Mouse (Mus musculus) erythroblast, embryonic 14.5 days (primary cell): ENCODE measurements around the gene Pla2g2d. TPM values are rescaled to one million over a fixed set of nuclear protein-coding genes. Genes with fewer than 3 reads are reported as not detected.

Source experiments
- H3K27me3 ChIP-seq: 2 replicates; pipeline ENCODE4 v1.6.1; 2012; ENCODE audit warnings: inconsistent platforms; ENCODE audit not compliant: control insufficient read depth
- H3K36me3 ChIP-seq: 2 replicates; pipeline ENCODE4 v1.6.1; 2012; ENCODE audit warnings: mild to moderate bottlenecking, inconsistent platforms; ENCODE audit not compliant: control insufficient read depth
- H3K4me1 ChIP-seq: 2 replicates; pipeline ENCODE4 v1.6.1; 2012; ENCODE audit warnings: inconsistent platforms; ENCODE audit not compliant: control insufficient read depth
- H3K4me3 ChIP-seq: replicated peaks from 2 replicates; pipeline ENCODE3; 2012; ENCODE audit warnings: moderate library complexity, mild to moderate bottlenecking, inconsistent platforms
- H3K9me3 ChIP-seq: 2 replicates; pipeline ENCODE4 v1.6.1; 2012; ENCODE audit warnings: low read length, inconsistent platforms, mixed read lengths; ENCODE audit not compliant: control insufficient read depth
- GATA1 ChIP-seq: IDR thresholded peaks from 2 replicates; pipeline ENCODE4 v1.6.1; 2012; ENCODE audit warnings: low read length, inconsistent platforms, mixed read lengths
- TAL1 ChIP-seq: IDR thresholded peaks from 3 replicates; pipeline ENCODE4 v1.6.1; 2012; ENCODE audit warnings: low read length, inconsistent platforms, mixed read lengths
- polyA plus RNA-seq: library from polyadenylated mRNA; stranded (reverse); fragments of >175 nt; gene quantifications from 2 replicates; pipeline ENCODE4 v1.2.3, GENCODE M21; 2012

Gene Pla2g2d
- polyA plus RNA-seq, 1 experiment, result not detected

GRCm38 (mm10) chr4:138747851-138748250, 27.7 kb upstream of the Pla2g2d start:
- Histone ChIP-seq H3K9me3 (peaks cover 8% of the 10 kb centered on the region; the same call in 1 of the 2 replicates), H3K27me3 (no peaks in the 10 kb centered on the region), H3K4me1 (no peaks in the 10 kb centered on the region), H3K36me3 (no peaks in the 10 kb centered on the region), H3K4me3 (no peak overlapping the region)
- TF ChIP-seq TAL1 (no peak), GATA1 (no peak)

- peaks cover 8% of the 10 kb centered on the region; the same call in 1 of the 2 replicates for H3K9me3 ChIP-seq
- no peaks in the 10 kb centered on the region for H3K36me3 ChIP-seq
- H3K4me1 ChIP-seq, result no peaks in the 10 kb centered on the region
- H3K27me3 ChIP-seq, result no peaks in the 10 kb centered on the region
- TF ChIP-seq GATA1, result no peak
- no peak overlapping the region for H3K4me3 ChIP-seq
These were observed 27.0 kb upstream of the Pla2g2d start for GRCm38 (mm10) chr4:138748369-138749072.

GRCm38 (mm10) chr4:138752603-138753002, 22.9 kb upstream of the Pla2g2d start:
- Histone ChIP-seq H3K4me1 (no peaks in the 10 kb centered on the region), H3K36me3 (no peaks in the 10 kb centered on the region), H3K27me3 (no peaks in the 10 kb centered on the region), H3K9me3 (peaks cover 9% of the 10 kb centered on the region; the same call in 1 of the 2 replicates), H3K4me3 (no peak overlapping the region)
- TF ChIP-seq GATA1 (no peak), TAL1 (no peak)

GRCm38 (mm10) chr4:138753608-138754007, 21.9 kb upstream of the Pla2g2d start:
- Histone ChIP-seq H3K4me3 (no peak overlapping the region), H3K36me3 (no peaks in the 10 kb centered on the region), H3K4me1 (no peaks in the 10 kb centered on the region), H3K9me3 (peaks cover 9% of the 10 kb centered on the region; the same call in 1 of the 2 replicates), H3K27me3 (no peaks in the 10 kb centered on the region)
- TF ChIP-seq GATA1 (no peak), TAL1 (no peak)

GRCm38 (mm10) chr4:138754432-138754831, 21.1 kb upstream of the Pla2g2d start:
- no peaks in the 10 kb centered on the region for H3K4me1 ChIP-seq
- H3K36me3 ChIP-seq, result no peaks in the 10 kb centered on the region
- peaks cover 9% of the 10 kb centered on the region; the same call in 1 of the 2 replicates for H3K9me3 ChIP-seq
- H3K4me3 ChIP-seq, result no peak overlapping the region
- no peaks in the 10 kb centered on the region for H3K27me3 ChIP-seq
- TF ChIP-seq TAL1 (no peak), GATA1 (no peak)

- TF ChIP-seq TAL1 (no peak), GATA1 (no peak)
- Histone ChIP-seq H3K36me3 (no peaks in the 10 kb centered on the region), H3K4me3 (no peak overlapping the region), H3K27me3 (no peaks in the 10 kb centered on the region), H3K9me3 (peaks cover 9% of the 10 kb centered on the region; the same call in 1 of the 2 replicates), H3K4me1 (no peaks in the 10 kb centered on the region)
These were observed 20.1 kb upstream of the Pla2g2d start for GRCm38 (mm10) chr4:138755439-138755838.

- H3K4me3 ChIP-seq, result no peak overlapping the region
- H3K9me3 ChIP-seq, result peaks cover 9% of the 10 kb centered on the region; the same call in 1 of the 2 replicates
- H3K27me3 ChIP-seq, result no peaks in the 10 kb centered on the region
- H3K4me1 ChIP-seq, result no peaks in the 10 kb centered on the region
- no peaks in the 10 kb centered on the region for H3K36me3 ChIP-seq
- TF ChIP-seq GATA1 (no peak), TAL1 (no peak)
These were observed 19.6 kb upstream of the Pla2g2d start for GRCm38 (mm10) chr4:138755983-138756382.

- Histone ChIP-seq H3K9me3 (peaks cover 5% of the 10 kb centered on the region; the same call in 1 of the 2 replicates), H3K27me3 (no peaks in the 10 kb centered on the region)
- TF ChIP-seq GATA1 (no peak), TAL1 (no peak)
These were observed 18.1 kb upstream of the Pla2g2d start, which contains the start of gene Pla2g2f for GRCm38 (mm10) chr4:138757416-138757815. Pla2g2f (minus strand) TSS chr4:138757626.

GRCm38 (mm10) chr4:138762266-138762665, 13.3 kb upstream of the Pla2g2d start:
- Histone ChIP-seq H3K4me1 (no peaks in the 10 kb centered on the region), H3K4me3 (no peak overlapping the region), H3K36me3 (no peaks in the 10 kb centered on the region), H3K27me3 (no peaks in the 10 kb centered on the region), H3K9me3 (no peaks in the 10 kb centered on the region)
- TF ChIP-seq GATA1 (no peak), TAL1 (no peak)

More at GRCm38 (mm10) chr4:138757416-138757815, 18.1 kb upstream of the Pla2g2d start, which contains the start of gene Pla2g2f:
- no peaks in the 10 kb centered on the region for H3K4me1 ChIP-seq
- no peaks in the 10 kb centered on the region for H3K36me3 ChIP-seq
- no peak within 1 kb of the TSS for H3K4me3 ChIP-seq

- no peaks in the 10 kb centered on the region for H3K4me1 ChIP-seq
- no peak overlapping the region for H3K4me3 ChIP-seq
- H3K27me3 ChIP-seq, result no peaks in the 10 kb centered on the region
- H3K36me3 ChIP-seq, result no peaks in the 10 kb centered on the region
- TF ChIP-seq GATA1 (no peak), TAL1 (no peak)
- no peaks in the 10 kb centered on the region for H3K9me3 ChIP-seq
These were observed 3.6 kb upstream of the Pla2g2d start for GRCm38 (mm10) chr4:138771970-138772369.
